Mouse (Mus musculus) common myeloid progenitor, adult 5-6 weeks (primary cell): ENCODE results near the gene Nrxn1. TPM values are rescaled to one million over a fixed set of nuclear protein-coding genes. Genes with fewer than 3 reads are reported as not detected.
A peak's percentile ranks its signal among the peaks of the same experiment; 100 is the strongest.

Experiments
- ATAC-seq: replicated peaks from 2 replicates; pipeline ENCODE4 v1.8.0; 2016; ENCODE audit warnings: low read depth, mild to moderate bottlenecking, moderate TSS enrichment, inconsistent platforms; ENCODE audit not compliant: poor library complexity, severe bottlenecking
- total RNA-seq: library from RNA; stranded (forward); fragments of 200-1000, 187-1606 nt; gene quantifications from 2 replicates; pipeline ENCODE4 v1.2.3, GENCODE M21; 2017

Gene Nrxn1
- total RNA-seq = 17.0 and 19.9 TPM in 2 replicates

DNA sequence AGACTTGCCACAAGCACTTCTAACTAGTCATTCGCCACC, at the start of gene Nrxn1:
Nrxn1 (minus strand) TSS at position 30 of the 39 bp plus-strand sequence.
- no peak for ATAC-seq

DNA sequence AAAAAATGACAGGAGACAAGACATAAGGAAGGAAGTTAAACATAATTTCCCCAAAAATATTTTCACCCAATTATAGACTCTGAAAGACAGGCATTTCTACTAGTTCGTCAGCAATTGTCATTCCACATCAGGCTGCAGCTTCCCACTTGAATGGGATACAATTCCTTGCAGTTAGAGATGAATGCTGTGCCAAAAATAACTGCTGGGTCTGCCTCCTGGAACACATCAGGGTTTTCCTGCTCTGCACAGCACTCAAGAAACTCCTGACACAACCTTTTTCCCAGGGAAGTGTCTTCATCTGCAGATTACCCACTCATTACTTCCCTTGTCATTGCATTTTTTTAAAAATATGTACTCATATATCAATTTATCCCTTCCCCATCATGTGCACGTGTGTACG, 44.0 kb upstream of the Nrxn1 start:
- no peak for ATAC-seq

DNA sequence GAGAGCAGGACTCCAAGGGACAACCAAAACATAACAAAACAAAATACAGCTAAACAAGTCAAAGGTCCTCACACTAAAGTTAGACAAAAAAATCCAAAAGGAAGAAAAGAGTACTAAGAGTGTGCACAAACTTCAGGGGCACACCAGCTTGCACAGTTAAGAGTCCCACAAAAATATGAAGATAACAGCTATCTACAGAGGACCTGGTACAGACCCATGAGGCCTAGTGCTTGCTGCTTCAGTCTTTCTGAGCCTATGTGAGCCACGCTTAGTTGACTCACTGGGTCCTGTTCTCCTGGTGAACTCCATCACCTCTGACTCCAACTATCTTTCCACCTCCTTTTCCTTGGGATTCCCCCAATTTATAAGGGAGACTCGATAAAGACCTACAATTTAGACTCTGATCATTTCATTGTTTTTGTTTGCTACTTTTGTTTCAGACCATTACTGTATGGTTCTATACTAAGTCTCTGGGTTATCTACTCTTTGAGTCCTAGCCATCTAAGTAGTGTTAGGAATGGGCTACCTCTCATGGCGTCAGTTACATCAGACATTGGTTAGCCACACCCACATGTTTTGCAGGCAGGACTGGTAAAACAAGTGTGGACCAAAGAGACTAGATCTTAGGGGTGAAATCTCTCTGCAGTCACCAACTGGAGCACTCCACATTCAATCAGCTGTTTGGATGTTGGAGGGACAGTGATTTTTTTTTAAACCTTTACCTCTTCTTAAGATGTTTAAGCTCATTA, 20.2 kb upstream of the Nrxn1 start:
- ATAC-seq = no peak

DNA sequence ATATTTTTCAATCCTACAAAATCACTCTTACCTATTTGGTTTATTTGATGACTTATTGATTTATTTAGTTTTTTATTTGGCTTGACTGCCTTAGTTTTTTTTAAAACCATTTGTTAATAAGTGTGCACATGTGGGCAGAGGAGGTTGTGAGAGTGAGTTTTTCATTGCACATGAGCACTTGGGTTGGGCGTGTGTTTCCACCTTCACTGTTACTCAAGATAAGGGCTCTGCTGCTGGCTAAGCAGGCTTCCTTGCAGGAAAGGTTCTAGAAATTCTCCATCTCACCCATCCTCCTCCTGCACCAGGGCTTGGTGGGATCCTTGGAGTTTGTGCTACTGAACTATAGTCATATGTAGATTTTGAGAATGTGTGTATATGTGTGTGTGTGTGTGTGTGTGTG, 19.2 kb upstream of the Nrxn1 start:
- ATAC-seq = no peak

DNA sequence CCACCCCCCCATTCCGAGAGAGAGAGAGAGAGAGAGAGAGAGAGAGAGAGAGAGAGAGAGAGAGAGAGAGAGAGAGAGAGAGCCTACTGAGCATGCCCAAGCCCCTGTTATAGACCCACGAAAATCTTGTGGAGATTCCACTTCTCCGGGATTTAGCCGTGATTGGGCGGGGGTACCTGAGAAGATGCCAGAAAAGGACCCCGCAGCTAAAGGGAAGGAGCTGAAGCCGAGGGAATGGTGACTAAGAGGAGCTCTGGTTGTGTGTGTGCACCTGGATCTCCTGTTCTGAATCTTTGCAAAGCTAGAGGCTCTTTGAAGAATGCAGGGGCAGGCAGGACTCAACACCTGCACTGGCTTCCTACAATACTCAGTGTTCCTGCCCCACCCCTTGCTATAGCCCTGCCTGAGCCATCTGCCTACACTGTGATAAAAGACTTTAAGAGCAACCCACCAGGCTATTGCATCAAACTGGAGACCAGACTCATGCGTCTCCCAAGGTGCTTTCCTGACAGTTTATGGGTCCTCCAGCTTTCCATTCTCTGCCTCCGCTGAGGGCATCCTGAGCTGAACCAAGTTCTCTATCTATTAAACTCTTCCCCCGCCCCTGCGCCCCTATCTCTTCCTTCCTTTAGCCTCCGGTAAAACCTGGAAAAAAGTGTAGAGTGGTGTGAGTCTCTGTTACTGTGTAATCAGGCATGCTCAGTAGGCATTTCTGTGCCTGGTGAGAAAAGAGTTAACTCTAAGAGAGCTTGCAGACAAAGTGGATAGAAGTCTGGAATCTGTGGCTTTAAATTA, 407 bp upstream of the Nrxn1 start:
- ATAC-seq = no peak

DNA sequence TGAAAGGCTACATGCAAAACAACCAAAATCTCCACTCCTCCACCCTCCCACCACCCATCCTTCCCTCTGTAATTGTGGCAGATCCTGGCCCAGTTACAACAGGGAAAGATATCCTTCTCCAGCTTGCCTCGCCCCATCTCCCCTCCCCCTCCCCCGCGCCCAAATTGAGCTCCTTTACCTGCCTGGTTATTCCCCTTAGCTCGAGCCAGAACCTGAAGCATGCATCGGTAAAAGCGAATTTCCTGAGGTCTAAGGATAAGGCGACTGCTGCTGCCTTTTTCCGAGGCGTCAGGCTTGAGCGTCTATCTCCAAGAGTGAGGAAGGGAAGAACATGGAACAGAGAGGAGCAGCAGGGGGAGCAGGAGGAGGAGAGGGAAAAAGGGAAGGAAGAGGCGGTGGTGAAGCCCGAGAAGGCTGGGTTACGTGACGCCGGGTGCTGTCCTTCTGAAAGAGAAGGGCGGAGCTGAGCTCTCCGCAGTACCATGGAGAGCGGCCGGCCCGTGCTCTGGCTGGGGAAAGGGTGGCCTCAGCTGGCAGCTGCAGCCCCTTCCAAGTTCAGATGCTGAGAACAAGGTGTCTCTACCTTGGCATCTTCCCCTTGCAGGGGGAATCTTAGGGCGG, 340 bp downstream of the Nrxn1 start:
- peak; percentile 100 for ATAC-seq

DNA sequence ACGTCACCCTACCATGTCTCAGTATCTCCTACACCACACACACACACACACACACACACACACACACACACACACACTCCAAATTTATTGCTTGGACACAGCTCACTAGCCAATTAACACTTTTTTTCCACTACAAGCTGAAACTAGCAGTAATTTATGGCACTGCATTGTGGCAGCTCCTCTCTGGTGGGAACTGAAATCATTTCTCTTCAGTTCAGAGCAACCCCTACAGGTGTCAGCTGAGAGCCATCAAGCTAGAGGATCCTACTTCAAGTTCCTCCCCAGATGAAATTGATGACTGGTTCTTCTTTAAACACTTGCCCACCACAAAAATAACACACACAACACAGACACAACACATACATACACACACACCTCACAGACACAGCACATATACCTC, 2.2 kb downstream of the Nrxn1 start:
- ATAC-seq = no peak

DNA sequence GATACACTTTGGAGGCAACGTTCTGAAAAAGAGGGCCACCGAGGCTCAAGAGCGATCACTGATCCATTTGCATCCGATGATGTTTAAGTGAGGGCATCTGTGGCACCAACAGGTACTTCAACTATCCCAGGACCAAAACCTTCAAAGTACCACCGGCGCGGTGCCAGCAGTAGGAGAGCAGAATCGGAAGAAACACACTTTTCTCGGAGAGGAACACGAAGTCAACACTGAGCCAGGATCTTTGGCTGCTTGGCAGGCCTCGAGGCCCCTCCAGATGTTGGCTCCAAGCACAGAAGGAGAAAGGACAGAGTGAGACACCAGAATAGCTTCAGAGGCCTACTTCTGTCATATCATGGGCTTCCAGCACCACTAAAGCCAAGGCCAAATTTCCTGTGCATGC, 3.9 kb downstream of the Nrxn1 start:
- ATAC-seq = no peak

DNA sequence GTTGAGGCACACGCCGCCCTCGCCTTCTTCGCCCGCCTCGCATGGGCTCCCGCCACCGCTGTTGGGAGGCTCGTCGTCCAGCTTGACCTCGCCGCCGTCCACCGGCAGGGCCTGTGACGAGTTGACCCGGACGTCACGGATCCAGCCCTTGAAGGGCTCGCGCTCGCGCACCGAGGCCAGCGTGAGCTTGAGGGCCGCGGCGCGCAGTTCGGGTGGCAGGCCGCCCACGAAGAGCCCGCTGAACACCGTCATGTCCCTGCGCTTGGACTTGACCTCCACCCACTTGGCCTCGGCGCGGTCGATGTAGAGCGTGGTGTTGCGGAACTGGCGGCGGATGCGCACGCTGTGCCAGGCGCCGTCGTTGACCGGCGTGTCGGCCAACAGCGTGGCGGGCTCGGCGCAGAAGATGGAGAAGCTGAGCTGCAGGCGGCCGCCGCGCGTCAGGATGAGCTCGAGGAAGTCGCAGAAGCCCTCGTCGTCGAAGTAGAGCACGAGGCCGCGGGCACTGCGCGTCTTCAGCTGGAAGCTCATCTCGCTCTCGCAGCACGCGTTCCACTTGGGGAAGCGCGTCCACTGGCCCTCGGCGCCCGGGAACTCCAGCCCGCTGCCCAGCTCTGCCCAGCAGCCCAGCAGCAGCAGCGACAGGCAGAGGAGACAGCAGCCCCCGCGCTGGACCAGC, 4.7 kb downstream of the Nrxn1 start:
- no peak for ATAC-seq

DNA sequence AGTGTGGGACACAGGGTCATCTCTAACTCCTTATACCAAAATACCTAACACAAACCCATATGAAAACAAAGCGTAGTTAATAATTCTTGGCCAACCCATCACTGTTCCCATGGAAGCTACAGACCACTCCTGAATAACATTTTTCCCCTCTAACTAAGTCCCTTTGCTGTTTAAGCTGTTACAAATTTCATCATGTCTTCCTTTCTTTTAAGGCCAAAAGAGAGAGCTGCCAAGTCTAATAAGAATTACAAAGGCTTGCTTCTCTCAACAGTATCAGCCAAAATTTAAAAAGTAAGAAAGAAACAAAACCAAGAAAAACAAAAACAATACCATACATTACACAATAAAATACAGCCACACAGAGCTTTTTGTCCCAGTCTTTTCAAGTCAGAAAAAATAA, 6.5 kb downstream of the Nrxn1 start:
- no peak for ATAC-seq

DNA sequence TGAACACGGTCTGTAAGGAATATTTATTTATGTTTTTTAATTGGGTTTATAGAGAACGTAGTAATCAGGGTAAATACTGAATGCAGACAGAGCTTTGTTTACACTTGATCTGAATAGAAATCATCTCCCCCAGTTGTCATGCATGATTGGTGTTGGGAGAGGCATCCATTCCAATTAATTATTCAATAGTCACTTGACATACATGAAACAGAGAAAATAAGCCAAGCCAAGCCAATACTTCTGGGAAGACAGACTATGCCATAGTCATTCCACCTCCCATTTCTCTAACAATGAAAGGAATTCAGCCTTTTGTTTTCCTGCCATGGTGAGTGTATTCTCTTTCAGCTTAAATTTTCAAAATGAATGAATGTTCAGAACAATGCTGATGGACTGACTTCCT, 7.5 kb downstream of the Nrxn1 start:
- ATAC-seq = no peak

DNA sequence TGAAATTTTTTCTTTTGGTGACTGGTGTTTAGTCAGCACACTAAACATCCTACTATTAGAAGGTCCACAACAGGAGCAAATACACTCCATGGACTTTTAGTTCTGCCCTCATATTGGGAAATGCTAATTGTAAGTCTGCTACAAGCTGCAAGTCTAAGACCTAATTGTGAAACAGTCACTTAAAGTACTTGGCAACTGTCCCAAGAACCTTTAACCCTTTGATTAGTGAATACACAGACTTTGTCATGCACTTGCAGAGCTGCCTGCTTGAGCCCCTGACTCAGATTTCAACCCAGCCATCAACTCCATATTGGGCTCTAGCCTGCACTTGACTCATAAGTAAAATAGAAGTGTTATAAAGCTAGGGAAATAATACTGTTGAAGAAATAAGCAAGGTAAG, 13.8 kb downstream of the Nrxn1 start:
- ATAC-seq = no peak

DNA sequence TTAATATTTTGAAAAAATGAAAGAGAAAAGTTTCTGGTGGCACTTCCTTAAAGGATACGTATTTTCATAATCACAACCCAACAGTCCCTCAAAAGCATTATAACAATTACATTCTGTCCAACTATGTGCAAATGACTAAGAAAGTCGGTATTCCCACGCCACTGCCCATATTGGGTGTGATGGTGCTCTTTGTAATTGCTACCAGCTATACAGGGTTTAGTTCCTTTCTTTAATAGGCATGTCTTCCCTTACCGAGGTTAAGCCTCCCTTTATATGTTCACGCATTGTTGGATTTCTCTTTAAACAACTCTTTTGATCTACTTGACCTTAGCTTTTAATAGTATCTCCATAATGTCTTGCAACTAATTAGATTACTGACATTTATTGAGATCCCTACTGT, 18.1 kb downstream of the Nrxn1 start:
- ATAC-seq = no peak

DNA sequence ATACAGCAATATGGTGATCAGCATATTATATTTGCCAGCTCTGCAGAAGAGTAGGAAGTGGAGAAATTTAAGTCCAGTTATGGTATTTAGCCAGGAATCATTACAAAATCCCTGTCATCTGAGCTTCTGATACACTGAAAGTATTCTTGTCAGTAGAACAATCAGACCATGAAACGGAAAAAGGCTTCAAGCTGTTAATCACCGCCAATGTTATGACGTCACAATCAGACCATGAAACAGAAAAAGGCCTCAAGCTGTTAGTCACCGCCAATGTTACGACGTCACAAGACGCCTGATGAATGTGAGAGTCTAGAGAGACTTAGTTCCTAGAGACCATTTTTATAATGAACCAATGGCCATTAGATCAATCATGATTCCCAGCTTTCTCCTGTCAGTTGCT, 59.4 kb downstream of the Nrxn1 start:
- ATAC-seq = no peak

DNA sequence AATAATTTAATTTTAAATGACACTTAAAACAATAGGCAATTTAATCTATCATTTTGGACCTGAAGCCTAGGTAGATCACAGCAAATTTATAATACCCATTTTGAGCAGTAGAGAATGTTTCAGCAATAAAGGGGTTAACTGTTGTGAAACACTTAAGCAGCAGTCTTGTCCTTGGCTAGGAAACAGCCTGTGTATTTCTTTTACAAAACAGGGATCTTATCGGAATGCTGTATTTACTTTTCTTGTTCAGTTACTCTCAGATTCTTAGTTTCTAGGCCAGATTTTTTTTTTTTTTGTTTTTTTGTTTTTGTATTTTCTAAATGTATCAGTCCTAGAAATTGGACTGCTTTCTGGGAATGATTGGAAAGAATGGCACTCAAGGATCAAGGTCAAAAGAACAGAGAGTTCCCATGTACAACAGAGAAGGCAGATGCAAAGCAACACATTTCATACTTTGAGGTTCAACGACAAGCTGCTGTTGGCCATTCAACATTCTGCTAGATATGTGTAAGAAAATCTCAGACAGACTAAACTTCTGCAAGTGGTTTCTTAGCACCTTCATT, 67.7 kb downstream of the Nrxn1 start:
- ATAC-seq = no peak

DNA sequence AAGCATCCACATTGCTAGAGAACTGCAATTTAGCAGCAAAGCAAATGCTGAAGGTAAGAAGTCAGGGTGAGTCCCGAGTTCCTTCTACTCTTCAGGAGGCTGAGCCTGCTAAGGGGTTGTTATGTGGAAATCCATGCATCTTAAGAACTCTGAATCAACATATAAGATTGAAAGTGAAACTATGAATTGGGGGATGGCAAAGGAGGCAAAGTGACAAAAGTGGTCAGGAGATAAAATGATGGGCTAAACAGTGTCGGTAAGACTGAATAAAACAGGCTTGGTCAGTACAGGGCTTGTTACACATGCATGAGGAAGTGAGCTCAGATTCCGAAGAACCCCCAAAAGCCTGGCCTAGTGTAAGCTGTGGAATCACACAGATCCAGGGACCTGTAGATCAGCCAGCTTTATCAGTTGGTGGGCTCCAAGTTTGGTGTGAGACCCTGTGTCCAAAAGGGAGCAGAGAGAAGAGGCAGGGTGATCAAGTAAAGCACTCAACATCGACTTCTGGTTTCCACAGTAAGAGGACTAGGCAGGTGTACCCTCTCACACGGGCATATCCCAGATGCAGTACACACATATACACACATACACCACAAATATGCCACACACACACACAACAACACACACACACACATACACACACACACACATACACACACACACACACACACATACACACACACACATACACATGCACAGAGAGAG, 85.3 kb downstream of the Nrxn1 start:
- peak; percentile 88 for ATAC-seq

DNA sequence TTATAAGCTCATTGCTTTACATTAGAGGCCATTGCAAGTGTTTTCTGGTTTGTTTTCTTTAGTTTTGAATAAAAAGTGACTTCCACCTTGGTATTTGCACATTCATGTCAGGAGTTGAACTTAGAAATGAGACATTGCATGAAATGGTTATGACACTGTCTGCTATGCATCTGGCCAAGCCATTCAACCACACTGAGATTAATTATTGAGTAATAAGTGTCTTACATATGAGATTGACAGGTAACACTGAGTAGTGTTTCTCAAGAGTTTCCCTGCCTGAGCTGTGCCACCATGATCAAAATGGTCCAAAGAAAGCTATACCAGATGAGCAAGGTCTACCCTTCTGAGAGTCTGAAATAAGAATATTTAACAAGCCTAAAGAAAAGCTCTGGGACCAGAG, 92.5 kb downstream of the Nrxn1 start:
- no peak for ATAC-seq

DNA sequence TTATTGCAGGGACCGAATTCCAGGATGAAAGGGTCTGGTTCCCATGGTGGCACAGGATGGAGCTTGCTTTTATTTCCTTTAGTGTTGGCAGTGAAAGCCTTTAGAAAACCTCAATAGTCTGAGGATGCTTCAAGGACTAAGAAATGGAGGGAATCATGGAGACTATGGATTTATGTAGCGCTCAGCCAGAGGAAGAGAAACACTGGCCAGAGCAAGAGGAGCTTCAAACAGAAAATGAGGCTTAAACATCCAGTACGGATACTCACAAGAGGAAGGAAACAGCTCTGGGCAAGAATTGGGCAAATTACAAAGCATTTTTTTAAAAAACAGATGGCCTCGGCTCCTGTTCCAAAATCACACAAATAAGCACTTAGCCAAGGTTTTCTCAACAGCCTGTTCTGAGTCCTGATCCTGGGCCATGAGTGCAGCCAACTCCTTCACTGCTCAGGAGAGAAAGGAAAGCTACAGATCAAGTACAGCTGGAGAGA, 93.2 kb downstream of the Nrxn1 start:
- no peak; the same call in 1 of the 2 replicates for ATAC-seq

DNA sequence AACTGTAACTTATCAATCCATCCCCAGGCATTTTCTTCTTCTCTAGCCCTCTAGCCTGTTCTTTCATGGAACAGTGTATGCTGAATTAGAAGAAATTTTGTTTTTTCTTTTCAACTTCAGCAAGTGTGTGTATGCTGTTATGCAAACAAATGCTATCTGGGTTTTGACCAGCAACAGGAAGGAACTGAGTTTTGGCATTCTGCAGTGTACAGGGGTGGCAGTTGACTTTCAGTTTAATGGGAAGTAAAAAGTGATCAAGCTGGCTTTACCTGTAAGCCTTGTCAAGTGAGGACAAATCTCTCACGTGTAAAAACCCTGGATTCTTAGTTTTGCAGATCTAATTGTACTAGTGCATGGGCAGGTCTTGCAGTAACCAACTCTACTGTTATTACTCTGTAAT, 95.2 kb downstream of the Nrxn1 start:
- ATAC-seq = peak; percentile 48

DNA sequence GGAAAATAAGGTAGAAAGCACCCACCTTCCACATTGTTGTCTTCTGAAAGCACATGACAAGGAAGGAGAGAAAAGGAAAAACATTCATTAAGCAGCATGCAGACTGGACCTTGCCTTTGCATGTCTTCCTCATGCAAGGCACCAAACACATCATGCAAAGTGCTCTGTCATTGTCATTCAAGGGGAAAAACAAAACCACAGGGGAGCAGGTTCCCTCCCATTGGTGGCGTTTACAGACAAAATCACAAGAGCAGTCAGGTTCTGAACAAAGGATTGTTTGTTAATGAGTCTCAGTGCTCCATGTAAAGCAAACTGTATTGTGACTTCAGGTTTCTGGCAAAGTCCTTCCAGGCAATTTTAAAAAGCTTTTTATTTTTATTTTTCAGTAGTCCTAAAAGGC, 97.4 kb downstream of the Nrxn1 start:
- peak; percentile 85 for ATAC-seq
